Mouse (Mus musculus): ENCODE data around the gene Adcy4. TPM values are rescaled to one million over a fixed set of nuclear protein-coding genes. Genes with fewer than 3 reads are reported as not detected.

Adcy4 gene
- total RNA-seq, 2 experiments from 2014 or later, result 3.0 to 6.3 TPM

GRCm38 (mm10) chr14:55787731-55788130 is 3.8 kb upstream of the Adcy4 start:
- intact Hi-C loops (cut with DNase I), result no loop called here
- Histone ChIP-seq H3K4me3 (no peak overlapping the region), H3K27ac (no peak overlapping the region)
- TF ChIP-seq CTCF (IDR thresholded peaks at IDR 0.05), result no peak
- no peak for DNase-seq (ENCODE audit: extremely low spot score in 1 of 2, low spot score in 2 of 2)

GRCm38 (mm10) chr14:55785195-55785594 is 1.3 kb upstream of the Adcy4 start:
- no peak overlapping the region for H3K27ac ChIP-seq
- no peak for DNase-seq (ENCODE audit: extremely low spot score in 1 of 2, low spot score in 2 of 2)
- intact Hi-C loops (cut with DNase I), result no loop called here
- no peak overlapping the region for H3K4me3 ChIP-seq
- no peak; the same call in 1 of the 2 replicates for TF ChIP-seq CTCF (IDR thresholded peaks at IDR 0.05)

GRCm38 (mm10) chr14:55783171-55783957 is 531 bp downstream of the Adcy4 start:
- intact Hi-C loops (cut with DNase I), result loop anchor here (5.0 kb wide), 2 partner anchors 39 to 84 kb away; partner anchors contain the start of gene Nfatc4

GRCm38 (mm10) chr14:55782361-55782960 is 1.4 kb downstream of the Adcy4 start:
- Histone ChIP-seq H3K4me3 (peak overlapping the region; percentile 33), H3K27ac (peak overlapping the region; percentile 0; the same call in 1 of the 2 replicates)
- peak in 1 of 2 experiments; percentile 2 for DNase-seq (ENCODE audit: extremely low spot score in 1 of 2, low spot score in 2 of 2)
- intact Hi-C loops (cut with DNase I), result loop anchor here (5.0 kb wide), 2 partner anchors 40 to 85 kb away; partner anchors contain the start of gene Nfatc4
- TF ChIP-seq CTCF (IDR thresholded peaks at IDR 0.05), result no peak

More at GRCm38 (mm10) chr14:55783171-55783957, 531 bp downstream of the Adcy4 start:
- DNase-seq (ENCODE audit: extremely low spot score in 1 of 2, low spot score in 2 of 2), result peak in 1 of 2 experiments; percentile 4
- no peak for TF ChIP-seq CTCF (IDR thresholded peaks at IDR 0.05)
- Histone ChIP-seq H3K4me3 (peak overlapping the region; percentile 33), H3K27ac (peak overlapping the region; percentile 16; the same call in 1 of the 2 replicates)

- intact Hi-C loops (cut with DNase I), result loop anchor here (1.0 to 5.0 kb wide), 3 partner anchors 41 to 137 kb away; partner anchors contain the start of gene Nfatc4
- no peak overlapping the region for H3K4me3 ChIP-seq
- no peak overlapping the region for H3K27ac ChIP-seq
- TF ChIP-seq CTCF (IDR thresholded peaks at IDR 0.05), result peak; percentile 98
- DNase-seq (ENCODE audit: extremely low spot score in 1 of 2, low spot score in 2 of 2), result peak; percentile 54 to 55
Observed at GRCm38 (mm10) chr14:55781310-55781709, 2.6 kb downstream of the Adcy4 start.

GRCm38 (mm10) chr14:55780736-55781135 is 3.2 kb downstream of the Adcy4 start:
- TF ChIP-seq CTCF (IDR thresholded peaks at IDR 0.05), result no peak
- intact Hi-C loops (cut with DNase I), result loop anchor here (1.0 to 5.0 kb wide), 3 partner anchors 42 to 138 kb away; partner anchors contain the start of gene Nfatc4
- no peak overlapping the region for H3K27ac ChIP-seq
- DNase-seq (ENCODE audit: extremely low spot score in 1 of 2, low spot score in 2 of 2), result peak in 1 of 2 experiments; percentile 7
- H3K4me3 ChIP-seq, result no peak overlapping the region

GRCm38 (mm10) chr14:55779656-55780055 is 4.2 kb downstream of the Adcy4 start:
- Histone ChIP-seq H3K27ac (no peak overlapping the region), H3K4me3 (no peak overlapping the region)
- intact Hi-C loops (cut with DNase I), result loop anchor here (5.0 kb wide), 2 partner anchors 43 to 88 kb away; partner anchors contain the start of gene Nfatc4
- TF ChIP-seq CTCF (IDR thresholded peaks at IDR 0.05), result no peak
- peak in 1 of 2 experiments; percentile 4 for DNase-seq (ENCODE audit: extremely low spot score in 1 of 2, low spot score in 2 of 2)

- no peak for TF ChIP-seq CTCF (IDR thresholded peaks at IDR 0.05)
- intact Hi-C loops (cut with DNase I), result no loop called here
- peak in 1 of 2 experiments; percentile 7 for DNase-seq (ENCODE audit: extremely low spot score in 1 of 2, low spot score in 2 of 2)
Observed at GRCm38 (mm10) chr14:55778686-55779085, 5.2 kb downstream of the Adcy4 start.

GRCm38 (mm10) chr14:55777806-55778205 is 6.1 kb downstream of the Adcy4 start:
- intact Hi-C loops (cut with DNase I), result no loop called here
- no peak for DNase-seq (ENCODE audit: extremely low spot score in 1 of 2, low spot score in 2 of 2)
- Histone ChIP-seq H3K4me3 (no peak overlapping the region), H3K27ac (no peak overlapping the region)
- no peak for TF ChIP-seq CTCF (IDR thresholded peaks at IDR 0.05)

More at GRCm38 (mm10) chr14:55778686-55779085, 5.2 kb downstream of the Adcy4 start:
- no peak overlapping the region for H3K4me3 ChIP-seq
- H3K27ac ChIP-seq, result no peak overlapping the region

- Histone ChIP-seq H3K27ac (no peak overlapping the region), H3K4me3 (no peak overlapping the region)
- intact Hi-C loops (cut with DNase I), result no loop called here
- no peak for TF ChIP-seq CTCF (IDR thresholded peaks at IDR 0.05)
- no peak for DNase-seq (ENCODE audit: extremely low spot score in 1 of 2, low spot score in 2 of 2)
Observed at GRCm38 (mm10) chr14:55777176-55777575, 6.7 kb downstream of the Adcy4 start.

GRCm38 (mm10) chr14:55776711-55777110 is 7.2 kb downstream of the Adcy4 start:
- no peak for DNase-seq (ENCODE audit: extremely low spot score in 1 of 2, low spot score in 2 of 2)
- intact Hi-C loops (cut with DNase I), result no loop called here
- no peak for TF ChIP-seq CTCF (IDR thresholded peaks at IDR 0.05)
- H3K4me3 ChIP-seq, result no peak overlapping the region
- H3K27ac ChIP-seq, result no peak overlapping the region

Data from left cerebral cortex, adult 2 months (tissue).